Mouse (Mus musculus) brown adipose tissue, adult 24 weeks (tissue): ENCODE measurements around the gene Ribc2. TPM values are rescaled to one million over a fixed set of nuclear protein-coding genes. Genes with fewer than 3 reads are reported as not detected.

ENCODE experiments used
- H3K27ac ChIP-seq: fragments of 200-500 bp; replicated peaks from 2 replicates; pipeline ENCODE4 v1.5.1; 2012; ENCODE audit warnings: low read depth, mild to moderate bottlenecking, low read length
- H3K4me1 ChIP-seq: fragments of 200-500 bp; 2 replicates; pipeline ENCODE4 v1.6.1; 2012; ENCODE audit warnings: low read length, mixed read lengths; ENCODE audit not compliant: control insufficient read depth, insufficient read depth, insufficient read length
- H3K4me3 ChIP-seq: fragments of 200-500 bp; 2 replicates; pipeline ENCODE4 v1.5.1; 2012; ENCODE audit warnings: low read depth, mild to moderate bottlenecking, low read length, moderate library complexity; ENCODE audit not compliant: insufficient read depth
- polyA plus RNA-seq: library from polyadenylated mRNA; stranded (reverse); fragments of >200 nt; gene quantifications from 2 replicates; pipeline ENCODE4 v1.2.4, GENCODE M21; 2012; ENCODE audit not compliant: missing spikeins, insufficient read depth, insufficient read length

The Ribc2 gene
- not detected in 2 replicates for polyA plus RNA-seq

DNA sequence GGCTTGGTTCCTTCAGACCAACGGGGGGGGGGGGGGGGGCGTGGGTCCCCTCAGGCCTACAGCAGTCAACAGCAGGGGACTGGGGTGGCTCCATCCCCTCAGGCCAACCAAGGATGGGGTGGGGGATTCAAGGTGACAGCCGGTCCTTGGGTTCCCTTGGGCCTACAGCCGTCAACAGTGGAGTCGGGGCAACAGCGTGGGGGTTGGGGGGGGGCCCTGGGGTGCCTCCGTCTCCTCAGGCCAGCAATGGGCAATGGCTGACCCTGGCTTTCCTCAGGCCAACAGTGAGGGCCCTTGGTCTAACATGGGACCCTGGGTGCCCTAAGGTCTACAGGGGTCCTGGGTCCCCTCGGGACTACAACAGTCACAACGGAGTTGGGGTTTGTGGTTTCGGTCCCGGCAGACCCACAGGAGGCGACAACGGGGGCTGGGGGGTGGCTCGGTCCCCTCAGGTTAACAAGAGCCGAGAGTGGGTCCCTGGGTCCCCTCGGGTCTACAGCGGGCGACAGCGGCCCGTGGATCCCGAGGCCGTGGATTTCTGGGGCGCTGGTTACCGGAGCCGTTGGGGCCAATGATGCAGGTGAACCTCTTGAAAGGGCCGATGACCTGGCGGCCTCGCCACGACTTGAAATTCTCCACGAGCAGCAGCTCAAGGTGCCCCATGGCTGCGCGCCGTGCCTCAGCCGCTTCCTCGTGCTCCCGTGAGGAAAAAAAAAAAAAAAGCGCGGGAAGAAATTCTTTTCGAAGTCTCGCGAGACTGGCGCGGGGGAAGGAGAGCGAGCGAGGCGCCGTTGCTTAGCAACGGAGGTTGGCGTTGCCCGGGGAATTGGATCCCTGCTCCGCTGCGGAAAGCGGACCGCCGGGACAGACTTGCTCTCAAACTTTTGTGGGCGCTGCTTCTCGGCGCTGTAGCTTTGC lies at the start of gene Ribc2, which contains the start of gene Smc1b:
Gene Ribc2 (plus strand): TSS at position 804 of the 918 bp plus-strand sequence.
Gene Smc1b (minus strand): TSS at position 690 of the 918 bp plus-strand sequence.
- no peak within 1 kb of the TSS for H3K27ac ChIP-seq
- H3K4me1 ChIP-seq = no peaks in the 10 kb centered on the region
- no peak within 1 kb of the TSS; the same call in 1 of the 2 replicates for H3K4me3 ChIP-seq

DNA sequence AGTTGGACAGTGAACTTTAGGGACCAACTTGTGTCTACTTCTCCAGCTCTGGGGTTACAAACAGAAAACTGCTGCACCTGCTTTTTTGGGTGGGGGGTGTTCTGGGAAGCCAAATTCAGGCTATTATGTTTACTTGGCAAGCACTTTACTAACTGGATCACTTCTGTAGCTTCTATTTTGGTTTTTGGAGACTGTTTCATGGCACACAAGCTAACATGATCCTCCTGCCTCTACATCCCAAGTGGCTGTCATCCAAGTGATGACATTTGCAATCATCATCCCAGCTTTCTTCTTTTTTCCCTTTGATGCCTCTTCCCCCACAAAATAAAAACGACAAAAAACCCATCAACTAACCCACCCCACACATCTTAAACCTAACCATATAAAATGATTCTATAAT lies 46.2 kb upstream of the Ribc2 start:
- Histone ChIP-seq H3K27ac (no peak overlapping the region), H3K4me3 (no peak overlapping the region), H3K4me1 (no peaks in the 10 kb centered on the region)

DNA sequence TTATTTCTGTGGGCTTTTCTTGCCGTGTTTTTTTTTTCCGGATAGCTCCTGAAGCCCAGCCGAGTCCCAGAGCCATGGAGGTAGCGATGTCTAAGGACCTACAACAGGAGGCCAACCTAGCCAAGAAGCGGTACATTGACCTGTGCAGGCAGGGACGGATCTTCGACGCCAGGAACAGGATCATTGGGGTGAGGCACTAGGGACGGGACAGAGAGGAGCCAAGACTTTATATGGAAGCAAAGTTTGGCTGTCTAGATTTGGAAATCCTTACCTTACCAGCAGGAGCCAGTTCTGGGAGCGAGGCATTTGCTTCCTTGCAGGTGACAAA lies 279 bp downstream of the Ribc2 start:
- no peak overlapping the region for H3K27ac ChIP-seq
- no peaks in the 10 kb centered on the region for H3K4me1 ChIP-seq
- no peak overlapping the region; the same call in 1 of the 2 replicates for H3K4me3 ChIP-seq

DNA sequence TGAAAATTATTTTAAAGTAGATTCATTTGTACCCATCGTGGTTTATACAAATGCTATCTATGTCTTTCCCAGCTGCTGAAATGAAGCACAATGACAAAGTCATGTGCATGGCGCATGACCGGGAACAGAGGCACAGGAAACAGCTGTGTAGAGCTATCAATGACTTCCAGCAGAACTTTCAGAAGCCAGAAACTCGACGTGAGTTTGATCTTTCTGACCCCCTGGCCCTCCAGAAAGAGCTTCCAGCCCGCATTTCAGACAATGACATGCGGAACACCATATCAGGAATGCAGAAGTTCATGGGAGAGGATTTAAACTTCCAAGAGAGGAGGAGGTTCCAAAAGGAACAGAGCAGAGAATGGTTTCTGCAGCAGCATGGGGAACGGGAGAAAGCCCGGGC lies 3.3 kb downstream of the Ribc2 start:
- H3K4me1 ChIP-seq = no peaks in the 10 kb centered on the region
- H3K27ac ChIP-seq = no peak overlapping the region
- no peak overlapping the region for H3K4me3 ChIP-seq

DNA sequence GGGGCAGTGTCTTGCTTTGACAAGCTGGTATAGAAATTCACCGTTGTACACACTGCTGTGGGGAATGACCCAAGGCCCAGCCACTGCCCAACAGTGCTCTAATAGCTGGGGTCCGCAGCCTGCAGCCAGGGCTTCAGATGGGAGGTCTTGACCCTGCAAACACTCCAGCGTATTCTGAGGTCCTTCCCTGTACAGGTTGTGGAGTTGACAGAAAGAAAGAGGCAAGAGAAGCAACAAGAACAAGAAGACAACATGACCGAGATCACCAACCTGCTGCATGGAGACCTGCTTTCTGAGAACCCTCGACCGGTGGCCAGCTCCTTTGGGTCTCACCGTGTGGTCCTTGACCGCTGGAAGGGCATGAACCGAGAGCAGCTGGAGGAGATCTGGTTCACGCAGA lies 9.4 kb downstream of the Ribc2 start:
- Histone ChIP-seq H3K4me3 (no peak overlapping the region), H3K27ac (no peak overlapping the region), H3K4me1 (no peaks in the 10 kb centered on the region)

DNA sequence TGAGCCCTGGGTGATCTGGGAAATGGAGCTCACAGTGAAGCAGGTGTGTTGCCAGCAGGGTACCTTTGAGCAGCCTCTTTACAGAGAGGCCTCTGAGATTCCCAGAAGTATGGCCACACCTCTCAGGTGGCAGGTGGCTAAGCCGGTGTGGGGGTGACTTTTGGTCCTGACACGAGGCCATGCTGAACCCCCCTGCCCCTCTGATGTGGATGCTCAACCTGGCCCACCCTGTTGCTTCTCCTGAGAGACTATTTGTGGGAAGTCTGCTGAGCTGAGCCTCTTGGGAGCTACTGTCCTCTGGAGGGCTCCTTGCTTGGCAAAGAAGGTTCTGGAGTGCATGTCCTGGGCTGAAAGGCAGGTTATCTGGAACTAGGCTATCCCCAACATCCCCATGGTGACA lies 10.6 kb downstream of the Ribc2 start:
- no peak overlapping the region for H3K4me3 ChIP-seq
- no peaks in the 10 kb centered on the region for H3K4me1 ChIP-seq
- no peak overlapping the region for H3K27ac ChIP-seq

DNA sequence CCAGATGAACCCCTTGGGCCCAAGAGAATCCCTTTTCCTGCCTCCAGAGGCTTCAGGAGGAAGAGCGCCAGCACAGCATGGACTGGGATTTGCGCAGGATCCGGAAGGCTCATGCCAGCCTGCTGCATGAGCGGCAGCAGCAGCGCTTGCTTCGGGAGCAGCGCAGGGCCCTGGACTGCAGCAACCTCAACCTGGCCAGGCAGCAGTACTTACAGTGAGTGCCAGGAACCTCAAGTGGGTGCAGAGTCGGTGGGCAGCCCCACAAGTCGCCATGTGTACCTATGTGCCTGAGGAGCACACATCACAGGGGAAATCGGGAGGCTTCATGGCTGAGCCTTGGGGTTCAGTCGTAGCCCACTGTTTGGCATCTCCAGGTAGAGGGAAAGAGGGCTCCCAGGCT lies 11.3 kb downstream of the Ribc2 start:
- no peak overlapping the region for H3K4me3 ChIP-seq

GRCm38 (mm10) chr15:85143747-85144146 lies 11.9 kb downstream of the Ribc2 start:
- H3K4me1 ChIP-seq = no peaks in the 10 kb centered on the region
- H3K4me3 ChIP-seq = no peak overlapping the region
- no peak overlapping the region for H3K27ac ChIP-seq

More for the DNA sequence above, 11.3 kb downstream of the Ribc2 start:
- no peaks in the 10 kb centered on the region for H3K4me1 ChIP-seq
- no peak overlapping the region for H3K27ac ChIP-seq

DNA sequence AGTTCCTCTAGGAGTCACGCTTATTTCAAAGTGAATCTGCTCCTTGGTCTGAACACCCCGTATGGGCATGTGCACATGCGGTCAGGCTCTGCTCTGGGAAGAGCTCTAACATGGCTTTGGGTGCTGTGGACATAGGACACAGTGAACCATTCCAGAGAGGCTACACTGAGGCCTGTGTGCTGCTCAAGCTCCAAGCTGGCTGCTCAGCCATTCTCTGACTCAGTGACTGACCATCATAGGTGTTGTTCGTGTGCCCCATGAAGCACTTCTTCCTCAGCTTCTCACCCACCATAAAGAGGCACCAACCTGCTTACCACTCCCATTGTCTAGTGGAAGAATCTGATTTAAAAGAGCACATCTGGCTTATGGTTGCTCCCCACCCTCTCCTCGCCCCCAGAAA lies 12.4 kb downstream of the Ribc2 start:
- no peaks in the 10 kb centered on the region for H3K4me1 ChIP-seq
- H3K27ac ChIP-seq = no peak overlapping the region
- no peak overlapping the region for H3K4me3 ChIP-seq

- H3K27ac ChIP-seq = no peak overlapping the region
- H3K4me3 ChIP-seq = no peak overlapping the region
- no peaks in the 10 kb centered on the region for H3K4me1 ChIP-seq
Measured at GRCm38 (mm10) chr15:85151433-85151918, 19.6 kb downstream of the Ribc2 start.

GRCm38 (mm10) chr15:85152577-85152976 lies 20.7 kb downstream of the Ribc2 start:
- no peak overlapping the region for H3K4me3 ChIP-seq
- no peak overlapping the region for H3K27ac ChIP-seq
- H3K4me1 ChIP-seq = no peaks in the 10 kb centered on the region

DNA sequence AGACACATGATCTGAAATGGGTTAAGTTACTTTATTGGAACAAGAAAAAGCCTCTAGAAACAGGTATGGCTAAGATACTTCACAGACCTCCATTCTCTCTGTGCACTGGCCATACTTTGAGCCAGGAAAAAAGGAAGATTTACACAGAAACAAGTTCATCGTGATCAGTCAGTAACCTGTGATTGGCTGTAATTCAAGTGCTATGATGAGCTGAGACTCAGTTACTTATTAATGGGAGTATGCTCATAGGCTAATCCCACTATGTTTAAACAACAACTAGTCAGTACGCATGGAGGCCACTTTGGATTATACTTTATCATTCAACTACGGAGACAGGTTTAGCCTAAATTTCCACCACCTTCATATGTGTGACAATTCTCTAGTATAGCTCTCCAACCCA lies 22.2 kb downstream of the Ribc2 start:
- Histone ChIP-seq H3K4me3 (no peak overlapping the region), H3K4me1 (no peaks in the 10 kb centered on the region), H3K27ac (no peak overlapping the region)

DNA sequence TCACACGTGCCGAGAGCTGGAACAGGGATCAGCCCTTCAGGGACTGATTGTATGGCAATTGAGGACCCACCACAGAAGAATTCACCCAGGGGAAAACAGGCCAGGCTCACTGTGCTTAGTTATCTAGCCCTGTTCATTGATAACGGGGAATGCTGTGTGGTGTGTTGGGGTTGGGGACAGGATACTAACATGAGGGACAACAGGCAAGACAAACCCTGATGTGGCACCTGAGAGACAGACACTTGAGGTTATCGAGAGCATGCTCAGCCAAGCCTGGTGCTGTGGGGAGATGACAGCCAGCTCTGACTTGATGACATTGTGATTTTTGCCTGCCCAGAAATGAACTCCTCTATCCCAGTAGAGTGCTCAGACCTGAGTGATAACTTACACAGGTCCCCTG lies 24.3 kb downstream of the Ribc2 start:
- Histone ChIP-seq H3K4me1 (no peaks in the 10 kb centered on the region), H3K4me3 (no peak overlapping the region), H3K27ac (no peak overlapping the region)

DNA sequence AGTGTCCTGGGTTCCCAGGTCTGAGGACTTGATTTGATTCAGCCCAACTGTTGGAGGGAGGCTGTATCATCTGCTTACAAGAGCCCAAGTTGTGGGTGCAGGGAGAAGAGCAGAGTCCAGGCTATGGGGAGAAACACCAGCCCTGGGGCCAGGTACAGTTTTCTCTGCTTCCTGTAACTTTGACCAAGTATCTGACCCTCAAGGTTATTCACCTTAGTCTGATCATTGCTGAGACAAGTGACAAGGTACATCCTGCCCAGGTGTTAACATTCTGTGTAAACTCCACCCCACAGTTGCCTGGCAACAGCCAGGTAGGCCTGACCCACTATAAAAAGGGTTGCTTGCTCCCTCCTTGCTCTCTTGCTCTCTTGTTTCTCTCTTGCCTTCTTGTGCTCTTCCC lies 29.5 kb downstream of the Ribc2 start:
- H3K4me1 ChIP-seq = no peaks in the 10 kb centered on the region
- no peak overlapping the region for H3K27ac ChIP-seq
- no peak overlapping the region for H3K4me3 ChIP-seq

DNA sequence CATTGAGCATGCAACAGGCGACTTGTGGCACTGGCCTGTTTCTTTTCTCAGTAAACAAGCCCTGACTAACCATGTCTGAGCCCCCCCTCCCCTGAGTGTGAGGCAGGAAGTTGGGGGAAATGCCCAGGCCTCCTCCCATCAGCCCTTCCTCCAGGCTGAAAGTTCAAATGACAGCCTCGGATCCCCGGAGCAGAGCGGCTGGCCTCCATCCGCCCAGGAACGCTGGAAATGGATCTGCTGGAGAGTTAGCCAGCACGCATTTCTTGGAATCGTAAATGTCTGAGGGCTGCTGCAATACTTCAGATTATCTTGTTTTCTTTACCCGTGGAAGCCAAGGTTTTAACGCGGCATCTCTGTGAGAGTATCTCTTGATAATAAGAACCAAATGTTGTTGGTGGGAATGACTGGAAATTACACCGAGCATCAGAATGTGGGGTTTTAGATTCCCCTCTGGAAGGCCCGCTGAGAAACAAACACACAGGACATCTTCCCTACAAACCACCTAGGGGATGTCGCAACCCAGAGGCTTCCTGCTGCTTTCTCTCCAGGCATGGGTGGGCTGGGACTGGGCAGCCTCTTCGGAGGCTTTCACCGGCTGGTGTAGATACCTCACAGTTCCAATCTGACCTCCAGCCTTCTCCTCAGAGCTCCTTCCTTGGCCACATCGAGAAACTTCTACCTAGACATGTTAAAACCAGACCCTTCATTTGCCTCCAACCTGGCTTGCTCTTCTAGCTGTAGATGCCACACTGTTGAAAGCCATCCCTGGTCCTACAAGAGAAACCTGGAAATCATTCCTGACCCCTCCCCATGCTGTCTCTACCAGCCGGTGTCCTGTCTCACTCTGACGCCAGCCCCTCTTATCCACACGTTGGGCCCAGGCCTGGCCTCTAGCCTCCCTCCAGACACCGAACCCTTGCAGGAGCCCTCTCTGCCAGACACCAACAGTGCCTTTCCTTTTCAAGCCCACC lies 31.1 kb downstream of the Ribc2 start:
- no peaks in the 10 kb centered on the region for H3K4me1 ChIP-seq
- no peak overlapping the region for H3K4me3 ChIP-seq
- no peak overlapping the region for H3K27ac ChIP-seq
